Mouse (Mus musculus) stomach, embryonic 15.5 days (tissue): Measurements from ENCODE around the gene Junb. TPM values are rescaled to one million over a fixed set of nuclear protein-coding genes. Genes with fewer than 3 reads are reported as not detected.

Source experiments
- ATAC-seq: fragments of 200-750 bp; cut with Nextera tagmentation; 2 replicates; pipeline ENCODE4 v1.8.0; 2017; ENCODE audit warnings: low read depth, moderate number of reproducible peaks, moderate TSS enrichment; ENCODE audit not compliant: insufficient read depth, low FRiP score
- H3K27ac ChIP-seq: fragments of 300-500 bp; sonication (generic); 2 replicates; pipeline ENCODE4 v1.5.1; 2015; ENCODE audit warnings: mild to moderate bottlenecking, inconsistent platforms
- H3K27me3 ChIP-seq: fragments of 300-500 bp; sonication (generic); replicated peaks from 2 replicates; pipeline ENCODE4 v1.6.1; 2015; ENCODE audit warnings: inconsistent platforms
- H3K36me3 ChIP-seq: fragments of 300-500 bp; sonication (generic); 2 replicates; pipeline ENCODE4 v1.6.1; 2015; ENCODE audit warnings: inconsistent platforms
- H3K4me1 ChIP-seq: fragments of 300-500 bp; sonication (generic); 2 replicates; pipeline ENCODE4 v1.6.1; 2015; ENCODE audit warnings: inconsistent platforms
- H3K4me2 ChIP-seq: fragments of 300-500 bp; sonication (generic); 2 replicates; pipeline ENCODE4 v1.6.1; 2015; ENCODE audit warnings: mild to moderate bottlenecking, inconsistent platforms
- H3K4me3 ChIP-seq: fragments of 300-500 bp; sonication (generic); replicated peaks from 2 replicates; pipeline ENCODE4 v1.5.1; 2015; ENCODE audit warnings: inconsistent platforms
- H3K9ac ChIP-seq: fragments of 300-500 bp; sonication (generic); 2 replicates; pipeline ENCODE4 v1.6.1; 2015; ENCODE audit warnings: inconsistent platforms
- H3K9me3 ChIP-seq: fragments of 300-500 bp; sonication (generic); 2 replicates; pipeline ENCODE4 v1.6.1; 2016; ENCODE audit warnings: inconsistent platforms
- WGBS: fragments of 180-500 bp; shearing (Covaris S2); methylation state at CpG from one replicate; pipeline ENCODE4 v1.1.7; 2015; 5-methylcytosine and 5-hydroxymethylcytosine counted together
- microRNA-seq: library from miRNA; unstranded; fragments of <30 nt; microRNA quantifications from one replicate; pipeline ENCODE4, GENCODE M21; 2016
- polyA plus RNA-seq: library from polyadenylated mRNA; unstranded; fragments of >200 nt; fragmentation: Nextera tagmentation; extraction: Ambion mirVana; gene quantifications from 2 replicates; pipeline ENCODE4 v1.2.1, GENCODE M21; 2015

The Junb gene
- polyA plus RNA-seq, 1 experiment from 2014 or later, result 49.6 TPM

DNA sequence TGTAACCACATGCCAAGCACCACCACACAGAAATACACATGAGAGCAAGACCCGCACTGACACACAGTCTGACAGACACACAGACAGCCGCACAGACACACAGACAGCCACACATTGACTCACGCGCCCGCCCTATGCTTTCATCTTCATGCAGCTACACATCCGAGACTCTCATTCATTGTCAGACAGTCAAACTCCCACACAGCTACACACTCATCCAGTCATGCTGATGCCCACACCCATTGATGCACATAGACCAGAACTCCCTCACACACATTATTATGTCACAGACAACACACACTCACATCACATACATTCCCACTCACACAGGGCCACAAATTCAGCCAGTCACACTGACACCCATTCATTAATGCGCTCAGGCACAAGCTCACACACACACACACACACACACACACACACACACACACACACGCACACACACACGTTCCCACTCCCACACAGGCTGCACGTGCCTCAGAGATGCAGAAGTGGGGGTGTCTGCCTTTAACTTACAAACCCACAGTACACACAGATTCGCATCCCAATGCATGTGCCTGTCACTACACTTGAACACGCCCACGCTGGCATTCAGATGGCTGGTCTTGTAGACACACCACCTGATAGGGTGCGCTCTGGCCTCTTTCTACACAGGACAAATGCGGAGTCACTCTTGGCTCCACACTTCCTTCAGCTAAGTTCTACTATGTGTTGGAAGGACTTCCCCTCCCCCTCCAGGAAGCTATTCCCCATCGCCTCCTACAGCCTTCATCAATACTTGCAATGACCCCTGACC, 44.6 kb downstream of the Junb start:
- no peaks in the 10 kb centered on the region for H3K9me3 ChIP-seq
- H3K9ac ChIP-seq, result no peak overlapping the region
- ATAC-seq, result no peak
- no peaks in the 10 kb centered on the region for H3K36me3 ChIP-seq
- H3K4me3 ChIP-seq, result no peak overlapping the region
- peaks cover 16% of the 10 kb centered on the region for H3K4me1 ChIP-seq
- H3K27ac ChIP-seq, result no peak overlapping the region
- H3K4me2 ChIP-seq, result no peak overlapping the region
- peaks cover 71% of the 10 kb centered on the region for H3K27me3 ChIP-seq
- WGBS, result 76% methylated on average over 16 of the region's 16 CpGs

DNA sequence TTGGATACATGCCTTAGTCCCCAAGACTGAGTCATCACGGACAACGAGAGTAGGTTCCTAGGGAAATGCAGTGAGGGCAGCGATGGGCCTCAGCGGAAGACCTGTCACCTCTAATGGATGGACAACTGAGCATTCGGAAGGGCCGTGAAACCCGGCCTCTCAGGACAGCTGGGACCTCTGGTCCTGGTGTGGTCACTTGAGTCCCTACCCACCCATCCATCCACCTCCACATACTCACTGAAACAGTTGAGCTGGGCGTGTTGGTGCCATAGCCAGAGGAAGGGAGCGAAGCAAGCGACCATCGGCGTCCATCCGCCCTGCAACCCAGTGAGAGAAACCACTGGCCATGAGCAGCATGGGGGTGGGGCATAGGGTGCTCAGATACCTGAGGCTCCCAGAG, 47.9 kb downstream of the Junb start:
- H3K36me3 ChIP-seq, result no peaks in the 10 kb centered on the region
- ATAC-seq, result no peak
- WGBS, result 84% methylated on average over 13 of the region's 13 CpGs
- H3K9me3 ChIP-seq, result no peaks in the 10 kb centered on the region
- no peak overlapping the region for H3K4me2 ChIP-seq
- peaks cover 52% of the 10 kb centered on the region for H3K27me3 ChIP-seq
- H3K9ac ChIP-seq, result no peak overlapping the region
- 0 out of 2 replicates have a peak, but pooled peaks cover 7% of the 10 kb centered on the region for H3K4me1 ChIP-seq
- no peak overlapping the region for H3K4me3 ChIP-seq
- no peak overlapping the region for H3K27ac ChIP-seq

DNA sequence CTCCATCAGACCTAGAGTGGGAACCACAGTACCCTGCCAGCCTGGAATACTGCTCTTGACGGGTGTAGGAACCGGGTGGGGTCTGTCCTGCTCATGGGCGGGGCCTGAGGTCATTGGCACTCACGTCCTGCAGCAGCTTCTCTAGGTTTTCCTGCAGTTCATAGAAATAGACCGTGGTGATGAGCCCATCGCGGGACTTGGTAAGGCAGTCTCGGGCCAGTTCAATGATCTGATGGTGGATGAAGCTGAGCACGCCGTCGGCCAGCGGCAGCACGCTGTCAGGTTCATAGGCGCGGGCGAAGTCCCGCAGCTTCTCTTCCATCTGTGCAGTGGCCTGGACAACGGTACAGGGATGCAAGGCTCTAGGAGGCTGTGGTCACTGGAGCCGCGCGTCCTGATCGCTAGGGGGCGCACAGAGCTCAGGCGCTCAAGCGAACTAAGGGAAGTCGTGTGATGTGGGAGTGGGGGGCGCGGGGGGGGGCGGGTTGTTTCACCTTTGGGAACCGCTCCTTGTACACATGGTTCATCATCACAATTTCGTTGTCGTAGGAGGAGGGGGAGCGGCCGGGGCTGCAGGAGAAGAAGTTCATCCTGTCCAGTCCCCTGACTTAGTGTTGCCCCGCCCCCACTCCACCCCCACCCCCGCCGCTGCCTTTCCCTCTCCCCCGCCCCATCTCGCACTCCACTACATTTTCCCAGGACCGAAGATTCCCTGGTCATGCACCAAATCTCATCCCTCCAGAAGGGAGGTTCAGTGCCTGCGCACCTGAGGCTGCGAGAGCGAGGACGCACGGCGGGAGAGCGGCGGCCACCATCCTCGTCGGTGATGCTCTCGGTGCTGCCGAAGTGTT, 49.8 kb downstream of the Junb start:
- peak; percentile 71; the same call in 1 of the 2 replicates for ATAC-seq
- Histone ChIP-seq H3K9me3 (no peaks in the 10 kb centered on the region), H3K36me3 (no peaks in the 10 kb centered on the region), H3K4me2 (peak overlapping the region; percentile 70), H3K4me3 (peak overlapping the region; percentile 31), H3K9ac (no peak overlapping the region), H3K27ac (no peak overlapping the region), H3K4me1 (0 out of 2 replicates have a peak, but pooled peaks cover 7% of the 10 kb centered on the region), H3K27me3 (peaks cover 33% of the 10 kb centered on the region)
- WGBS, result 2% methylated on average over 50 of the region's 52 CpGs

DNA sequence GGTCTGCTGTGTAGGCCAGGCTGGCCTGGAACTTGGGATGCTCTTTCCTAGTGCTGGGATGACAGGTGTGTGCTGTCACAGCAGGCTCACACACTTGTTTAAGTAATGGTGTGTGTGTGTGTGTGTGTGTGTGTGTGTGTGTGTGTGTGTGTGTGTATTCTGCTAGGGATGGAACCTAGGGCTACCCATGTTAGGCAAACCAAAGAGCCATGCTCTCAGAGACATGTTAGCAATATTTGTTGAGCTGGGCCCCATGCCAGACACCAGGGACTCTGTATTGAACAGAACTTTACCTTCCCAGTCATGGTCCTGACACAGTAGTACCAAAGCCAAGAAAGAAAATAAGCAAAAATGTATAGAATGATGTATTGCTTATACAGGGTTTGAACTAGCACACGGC, 51.0 kb downstream of the Junb start:
- 86% methylated on average over 1 of the region's 1 CpGs for WGBS
- Histone ChIP-seq H3K9ac (no peak overlapping the region), H3K27me3 (peaks cover 32% of the 10 kb centered on the region), H3K4me3 (no peak overlapping the region), H3K4me2 (no peak overlapping the region), H3K9me3 (no peaks in the 10 kb centered on the region), H3K27ac (no peak overlapping the region), H3K36me3 (no peaks in the 10 kb centered on the region), H3K4me1 (0 out of 2 replicates have a peak, but pooled peaks cover 7% of the 10 kb centered on the region)
- ATAC-seq, result no peak

DNA sequence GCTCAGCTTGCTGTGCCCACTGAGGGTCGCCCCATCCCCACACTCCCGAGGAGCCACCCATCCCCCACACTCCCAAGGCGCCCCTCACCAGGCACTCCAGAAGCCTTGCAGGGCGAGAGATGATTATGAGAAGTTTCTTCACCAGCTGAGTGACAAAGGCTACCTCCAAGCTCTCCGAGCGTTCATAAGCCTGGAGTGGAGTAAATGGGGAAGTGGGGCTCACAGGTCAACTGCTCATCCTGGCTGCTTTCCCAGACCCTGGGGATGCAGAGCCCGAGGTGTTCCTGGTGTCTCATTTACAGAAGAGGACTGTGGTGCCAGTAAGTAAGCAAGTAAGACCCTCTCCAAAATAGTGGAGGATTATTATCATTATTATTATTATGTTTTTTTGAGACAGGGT, 53.0 kb downstream of the Junb start:
- whole genome bisulfite sequencing, result 64% methylated on average over 7 of the region's 7 CpGs
- no peak for ATAC-seq
- Histone ChIP-seq H3K27me3 (peaks cover 21% of the 10 kb centered on the region), H3K9ac (no peak overlapping the region), H3K4me1 (0 out of 2 replicates have a peak, but pooled peaks cover 7% of the 10 kb centered on the region), H3K36me3 (no peaks in the 10 kb centered on the region), H3K9me3 (no peaks in the 10 kb centered on the region), H3K4me3 (no peak overlapping the region), H3K4me2 (no peak overlapping the region), H3K27ac (no peak overlapping the region)

Small RNA genes lying within 50 kb of the gene (microRNA-seq; reads per million reads assigned to microRNA genes)
- not detected for gene Gm24197

Other genes with a start within 250 kb of the Junb start
- 28.7 and 29.3 TPM in 2 replicates for gene Nfix, start 178.4 kb downstream of the Junb start, polyA plus RNA-seq
- 6.3 and 6.9 TPM in 2 replicates for gene Dand5, start 155.9 kb downstream of the Junb start, polyA plus RNA-seq
- 52.7 and 54.5 TPM in 2 replicates for gene Gadd45gip1, start 147.2 kb downstream of the Junb start, polyA plus RNA-seq
- 115 and 130 TPM in 2 replicates for gene Rad23a, start 138.1 kb downstream of the Junb start, polyA plus RNA-seq
- gene Calr, start 131.8 kb downstream of the Junb start, polyA plus RNA-seq, result 938 and 1,051 TPM in 2 replicates
- 89.5 and 90.1 TPM in 2 replicates for gene Farsa, start 121.7 kb downstream of the Junb start, polyA plus RNA-seq
- gene Syce2, start 106.6 kb downstream of the Junb start, polyA plus RNA-seq, result 56.1 and 63.7 TPM in 2 replicates
- 42.6 and 45.9 TPM in 2 replicates for gene Gcdh, start 84.8 kb downstream of the Junb start, polyA plus RNA-seq
- 14.8 and 39.3 TPM in 2 replicates for gene Klf1, start 76.8 kb downstream of the Junb start, polyA plus RNA-seq
- gene Dnase2a, start 70.2 kb downstream of the Junb start, polyA plus RNA-seq, result 12.3 and 14.2 TPM in 2 replicates
- 1.9 and 2.2 TPM in 2 replicates for gene Mast1, start 41.4 kb downstream of the Junb start, polyA plus RNA-seq
- gene Rtbdn, start 31.7 kb downstream of the Junb start, polyA plus RNA-seq, result 0.28 and 0.64 TPM in 2 replicates
- not detected in 2 replicates for gene Gm49661, start 9.3 kb downstream of the Junb start, polyA plus RNA-seq
- gene Prdx2, start 9.1 kb downstream of the Junb start, polyA plus RNA-seq, result 637 and 677 TPM in 2 replicates
- gene Rnaseh2a, start 9.0 kb downstream of the Junb start, polyA plus RNA-seq, result 112 and 113 TPM in 2 replicates
- gene Hook2, start 11.9 kb upstream of the Junb start, polyA plus RNA-seq, result 46.3 and 51.1 TPM in 2 replicates
- 0.23 and 0.49 TPM in 2 replicates for gene Best2, start 35.8 kb upstream of the Junb start, polyA plus RNA-seq
- gene Asna1, start 46.6 kb upstream of the Junb start, polyA plus RNA-seq, result 108 and 115 TPM in 2 replicates
- gene Trir, start 48.1 kb upstream of the Junb start, polyA plus RNA-seq, result 104 and 132 TPM in 2 replicates
- 26.9 and 31.9 TPM in 2 replicates for gene Tnpo2, start 58.2 kb upstream of the Junb start, polyA plus RNA-seq
- gene Fbxw9, start 81.3 kb upstream of the Junb start, polyA plus RNA-seq, result 29.0 and 29.4 TPM in 2 replicates
- 0.70 and 0.86 TPM in 2 replicates for gene Gm5741, start 89.3 kb upstream of the Junb start, polyA plus RNA-seq
- 50.6 and 60.0 TPM in 2 replicates for gene Dhps, start 93.0 kb upstream of the Junb start, polyA plus RNA-seq
- 131 and 142 TPM in 2 replicates for gene Wdr83os, start 102.0 kb upstream of the Junb start, polyA plus RNA-seq
- 40.6 and 41.1 TPM in 2 replicates for gene Wdr83, start 102.6 kb upstream of the Junb start, polyA plus RNA-seq
- 45.1 and 55.7 TPM in 2 replicates for gene Man2b1, start 104.6 kb upstream of the Junb start, polyA plus RNA-seq
- 2.6 and 2.7 TPM in 2 replicates for gene Zfp791, start 144.4 kb upstream of the Junb start, polyA plus RNA-seq
- not detected in 2 replicates for gene Cks1brt, start 173.2 kb upstream of the Junb start, polyA plus RNA-seq
- not detected in 2 replicates for gene Olfr371, start 247.3 kb upstream of the Junb start, polyA plus RNA-seq